Mouse (Mus musculus): Measurements from ENCODE around the gene Rab3c. TPM values are rescaled to one million over a fixed set of nuclear protein-coding genes. Genes with fewer than 3 reads are reported as not detected.
A peak's percentile ranks its signal among the peaks of the same experiment; 100 is the strongest.

Rab3c gene
- polyA plus RNA-seq, 1 experiment from 2014 or later, result 165 TPM

GRCm38 (mm10) chr13:110083961-110084360 lies 196.8 kb downstream of the Rab3c start:
- H3K27ac ChIP-seq (ENCODE audit: low read length), result no peak overlapping the region

GRCm38 (mm10) chr13:110081174-110081573 lies 199.6 kb downstream of the Rab3c start:
- Histone ChIP-seq H3K9me3 (ENCODE audit: control insufficient read depth, low read length) (no peaks in the 10 kb centered on the region), H3K27me3 (replicated peaks; ENCODE audit: control insufficient read depth, insufficient read depth, low read length) (no peaks in the 10 kb centered on the region), H3K36me3 (ENCODE audit: control insufficient read depth, insufficient read depth) (no peaks in the 10 kb centered on the region), H3K4me3 (replicated peaks; ENCODE audit: low read length) (no peak overlapping the region), H3K9ac (replicated peaks; ENCODE audit: low read depth, low read length) (no peak overlapping the region), H3K4me2 (ENCODE audit: low read length) (no peak overlapping the region), H3K27ac (ENCODE audit: low read length) (no peak overlapping the region), H3K4me1 (replicated peaks; ENCODE audit: control insufficient read depth, insufficient read depth, low read length) (no peaks in the 10 kb centered on the region)
- ATAC-seq, result no peak

More at GRCm38 (mm10) chr13:110083961-110084360, 196.8 kb downstream of the Rab3c start:
- H3K4me1 ChIP-seq (replicated peaks; ENCODE audit: control insufficient read depth, insufficient read depth, low read length), result no peaks in the 10 kb centered on the region
- no peaks in the 10 kb centered on the region for H3K36me3 ChIP-seq (ENCODE audit: control insufficient read depth, insufficient read depth)
- H3K4me2 ChIP-seq (ENCODE audit: low read length), result no peak overlapping the region
- 88% methylated on average over 8 of the region's 8 CpGs for WGBS
- no peak overlapping the region for H3K9ac ChIP-seq (replicated peaks; ENCODE audit: low read depth, low read length)
- H3K4me3 ChIP-seq (replicated peaks; ENCODE audit: low read length), result no peak overlapping the region
- no peaks in the 10 kb centered on the region for H3K9me3 ChIP-seq (ENCODE audit: control insufficient read depth, low read length)
- ATAC-seq, result no peak
- no peaks in the 10 kb centered on the region for H3K27me3 ChIP-seq (replicated peaks; ENCODE audit: control insufficient read depth, insufficient read depth, low read length)

DNA sequence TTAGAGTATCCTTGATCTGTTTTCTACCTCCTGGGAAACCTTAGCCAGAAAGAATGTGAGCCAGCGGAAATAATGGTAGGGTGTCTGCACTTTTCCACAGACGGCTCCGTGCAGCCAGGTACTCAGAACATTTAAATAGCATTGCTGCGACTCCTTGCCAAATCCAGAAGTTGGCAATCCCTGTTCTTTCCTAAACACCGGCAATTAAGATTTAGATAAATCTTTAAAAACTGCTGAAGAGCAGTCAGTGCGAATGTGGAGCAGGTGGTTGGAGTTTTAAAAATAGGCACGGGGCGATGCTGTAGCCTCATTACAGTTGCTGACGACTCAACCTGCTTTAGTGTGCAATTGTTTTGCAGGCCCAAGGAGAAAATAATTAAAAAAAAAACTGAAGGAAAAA lies 205.2 kb downstream of the Rab3c start:
- H3K27me3 ChIP-seq (replicated peaks; ENCODE audit: control insufficient read depth, insufficient read depth, low read length), result no peaks in the 10 kb centered on the region
- no peaks in the 10 kb centered on the region for H3K36me3 ChIP-seq (ENCODE audit: control insufficient read depth, insufficient read depth)
- H3K9ac ChIP-seq (replicated peaks; ENCODE audit: low read depth, low read length), result no peak overlapping the region
- H3K4me3 ChIP-seq (replicated peaks; ENCODE audit: low read length), result no peak overlapping the region
- ATAC-seq, result no peak
- H3K4me2 ChIP-seq (ENCODE audit: low read length), result no peak overlapping the region
- 0 out of 2 replicates have a peak, but pooled peaks cover 6% of the 10 kb centered on the region for H3K4me1 ChIP-seq (replicated peaks; ENCODE audit: control insufficient read depth, insufficient read depth, low read length)
- no peaks in the 10 kb centered on the region for H3K9me3 ChIP-seq (ENCODE audit: control insufficient read depth, low read length)
- 54% methylated on average over 9 of the region's 9 CpGs for WGBS
- peak overlapping the region; percentile 20; the same call in 1 of the 2 replicates for H3K27ac ChIP-seq (ENCODE audit: low read length)

DNA sequence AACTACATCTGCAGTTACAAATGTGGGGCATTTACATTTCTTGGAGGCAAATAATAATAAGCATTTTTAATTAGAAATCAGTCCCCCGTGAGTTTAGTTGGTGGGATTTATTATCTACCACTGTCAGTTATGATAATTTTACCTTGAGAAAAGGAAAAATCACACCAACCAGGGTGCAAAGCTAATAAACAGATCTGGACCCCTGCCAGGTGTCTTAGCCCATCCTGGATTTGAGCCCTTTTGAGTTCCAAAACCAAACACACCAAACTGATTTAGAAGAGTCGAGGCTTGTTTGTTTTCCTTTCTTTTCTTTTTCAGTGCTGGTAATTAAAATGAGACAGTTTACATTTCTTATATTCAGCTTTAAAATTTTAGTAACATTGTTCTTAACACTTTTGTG lies 206.6 kb downstream of the Rab3c start:
- no peaks in the 10 kb centered on the region for H3K9me3 ChIP-seq (ENCODE audit: control insufficient read depth, low read length)
- no peak overlapping the region for H3K4me2 ChIP-seq (ENCODE audit: low read length)
- H3K4me1 ChIP-seq (replicated peaks; ENCODE audit: control insufficient read depth, insufficient read depth, low read length), result 0 out of 2 replicates have a peak, but pooled peaks cover 6% of the 10 kb centered on the region
- no peak overlapping the region for H3K4me3 ChIP-seq (replicated peaks; ENCODE audit: low read length)
- ATAC-seq, result no peak
- H3K36me3 ChIP-seq (ENCODE audit: control insufficient read depth, insufficient read depth), result no peaks in the 10 kb centered on the region
- no peak overlapping the region for H3K9ac ChIP-seq (replicated peaks; ENCODE audit: low read depth, low read length)
- no peak overlapping the region for H3K27ac ChIP-seq (ENCODE audit: low read length)
- no peaks in the 10 kb centered on the region for H3K27me3 ChIP-seq (replicated peaks; ENCODE audit: control insufficient read depth, insufficient read depth, low read length)
- 51% methylated on average over 2 of the region's 2 CpGs for WGBS

DNA sequence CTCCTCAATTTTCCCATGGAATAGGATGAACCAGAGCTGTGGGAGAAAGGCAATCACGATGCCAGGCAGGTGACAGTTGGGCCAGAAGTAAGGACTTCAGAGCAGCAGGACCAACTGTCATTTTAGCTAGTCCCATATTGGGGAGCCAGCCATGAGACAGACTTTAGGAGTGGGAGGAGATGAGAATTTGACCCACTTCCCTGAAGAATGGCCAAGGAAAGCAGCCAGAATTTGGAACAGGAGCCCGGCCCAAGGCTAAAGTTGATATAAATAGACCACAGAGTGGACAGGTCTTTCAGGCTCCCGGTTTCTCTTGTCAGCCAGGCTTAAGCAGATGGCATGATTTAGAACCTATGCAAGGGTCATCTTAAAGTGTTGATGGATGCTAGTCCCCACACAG lies 213.6 kb downstream of the Rab3c start:
- no peaks in the 10 kb centered on the region for H3K36me3 ChIP-seq (ENCODE audit: control insufficient read depth, insufficient read depth)
- 81% methylated on average over 3 of the region's 3 CpGs for WGBS
- H3K27me3 ChIP-seq (replicated peaks; ENCODE audit: control insufficient read depth, insufficient read depth, low read length), result no peaks in the 10 kb centered on the region
- no peak overlapping the region for H3K9ac ChIP-seq (replicated peaks; ENCODE audit: low read depth, low read length)
- no peak overlapping the region for H3K4me2 ChIP-seq (ENCODE audit: low read length)
- H3K4me3 ChIP-seq (replicated peaks; ENCODE audit: low read length), result no peak overlapping the region
- ATAC-seq, result no peak
- peaks cover 18% of the 10 kb centered on the region for H3K4me1 ChIP-seq (replicated peaks; ENCODE audit: control insufficient read depth, insufficient read depth, low read length)
- H3K27ac ChIP-seq (ENCODE audit: low read length), result no peak overlapping the region
- no peaks in the 10 kb centered on the region for H3K9me3 ChIP-seq (ENCODE audit: control insufficient read depth, low read length)

GRCm38 (mm10) chr13:110066674-110067073 lies 214.1 kb downstream of the Rab3c start:
- Histone ChIP-seq H3K9me3 (ENCODE audit: control insufficient read depth, low read length) (no peaks in the 10 kb centered on the region), H3K9ac (replicated peaks; ENCODE audit: low read depth, low read length) (no peak overlapping the region), H3K4me1 (replicated peaks; ENCODE audit: control insufficient read depth, insufficient read depth, low read length) (peaks cover 18% of the 10 kb centered on the region), H3K27ac (ENCODE audit: low read length) (no peak overlapping the region), H3K27me3 (replicated peaks; ENCODE audit: control insufficient read depth, insufficient read depth, low read length) (no peaks in the 10 kb centered on the region), H3K36me3 (ENCODE audit: control insufficient read depth, insufficient read depth) (no peaks in the 10 kb centered on the region), H3K4me2 (ENCODE audit: low read length) (no peak overlapping the region), H3K4me3 (replicated peaks; ENCODE audit: low read length) (no peak overlapping the region)
- no peak for ATAC-seq
- 93% methylated on average over 2 of the region's 2 CpGs for WGBS

- Histone ChIP-seq H3K4me2 (ENCODE audit: low read length) (peak overlapping the region; percentile 44), H3K4me1 (replicated peaks; ENCODE audit: control insufficient read depth, insufficient read depth, low read length) (peaks cover 18% of the 10 kb centered on the region), H3K9me3 (ENCODE audit: control insufficient read depth, low read length) (no peaks in the 10 kb centered on the region), H3K9ac (replicated peaks; ENCODE audit: low read depth, low read length) (peak overlapping the region; percentile 50), H3K36me3 (ENCODE audit: control insufficient read depth, insufficient read depth) (no peaks in the 10 kb centered on the region), H3K4me3 (replicated peaks; ENCODE audit: low read length) (0 out of 2 replicates have a peak overlapping the region, but pooled peaks have one; percentile 9), H3K27me3 (replicated peaks; ENCODE audit: control insufficient read depth, insufficient read depth, low read length) (no peaks in the 10 kb centered on the region), H3K27ac (ENCODE audit: low read length) (peak overlapping the region; percentile 70)
- peak; percentile 97 for ATAC-seq
- 4% methylated on average over 9 of the region's 9 CpGs for WGBS
These were observed 217.9 kb downstream of the Rab3c start for GRCm38 (mm10) chr13:110062835-110063411.

- H3K4me2 ChIP-seq (ENCODE audit: low read length), result no peak overlapping the region
- no peak for ATAC-seq
- no peaks in the 10 kb centered on the region for H3K36me3 ChIP-seq (ENCODE audit: control insufficient read depth, insufficient read depth)
- peaks cover 18% of the 10 kb centered on the region for H3K4me1 ChIP-seq (replicated peaks; ENCODE audit: control insufficient read depth, insufficient read depth, low read length)
- WGBS, result 72% methylated on average over 8 of the region's 8 CpGs
- no peak overlapping the region for H3K4me3 ChIP-seq (replicated peaks; ENCODE audit: low read length)
- no peaks in the 10 kb centered on the region for H3K27me3 ChIP-seq (replicated peaks; ENCODE audit: control insufficient read depth, insufficient read depth, low read length)
- H3K27ac ChIP-seq (ENCODE audit: low read length), result no peak overlapping the region
- H3K9me3 ChIP-seq (ENCODE audit: control insufficient read depth, low read length), result no peaks in the 10 kb centered on the region
- no peak overlapping the region for H3K9ac ChIP-seq (replicated peaks; ENCODE audit: low read depth, low read length)
These were observed 218.5 kb downstream of the Rab3c start for GRCm38 (mm10) chr13:110062288-110062687.

DNA sequence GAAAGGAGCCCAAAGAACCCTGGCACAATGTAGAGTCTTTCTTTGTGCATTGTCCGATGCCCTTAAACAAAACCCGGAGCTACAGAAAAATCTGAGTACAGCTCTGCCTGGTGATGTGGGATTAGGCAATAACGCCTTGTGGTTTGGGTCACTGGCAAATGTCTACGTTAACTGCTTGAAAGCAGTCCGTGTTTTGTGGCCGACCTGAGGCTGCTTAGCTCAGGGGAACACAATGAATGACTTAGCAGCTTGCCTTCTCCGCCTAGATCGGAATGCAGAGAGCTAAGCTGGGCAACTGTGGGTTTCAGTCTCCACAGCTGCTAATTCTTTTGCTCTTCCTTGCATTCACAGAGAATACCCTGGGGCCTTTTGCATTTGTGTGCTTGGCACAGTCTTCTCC lies 226.3 kb downstream of the Rab3c start:
- Histone ChIP-seq H3K9ac (replicated peaks; ENCODE audit: low read depth, low read length) (no peak overlapping the region), H3K4me1 (replicated peaks; ENCODE audit: control insufficient read depth, insufficient read depth, low read length) (no peaks in the 10 kb centered on the region), H3K27ac (ENCODE audit: low read length) (no peak overlapping the region), H3K4me2 (ENCODE audit: low read length) (no peak overlapping the region), H3K36me3 (ENCODE audit: control insufficient read depth, insufficient read depth) (no peaks in the 10 kb centered on the region), H3K4me3 (replicated peaks; ENCODE audit: low read length) (no peak overlapping the region), H3K9me3 (ENCODE audit: control insufficient read depth, low read length) (no peaks in the 10 kb centered on the region), H3K27me3 (replicated peaks; ENCODE audit: control insufficient read depth, insufficient read depth, low read length) (no peaks in the 10 kb centered on the region)
- ATAC-seq, result no peak
- 55% methylated on average over 8 of the region's 8 CpGs for WGBS

Data from forebrain, embryonic 16.5 days (tissue).